Mouse (Mus musculus): ENCODE data around the gene D6Ertd527e.

The D6Ertd527e gene

GRCm38 (mm10) chr6:87147921-87148320 lies 43.4 kb downstream of the D6Ertd527e start:
- no peak for DNase-seq (ENCODE audit: extremely low spot score, low read depth, low spot score)

- no peak for DNase-seq (ENCODE audit: extremely low spot score, low read depth, low spot score)
Observed at GRCm38 (mm10) chr6:87150471-87150870, 45.9 kb downstream of the D6Ertd527e start.

- DNase-seq (ENCODE audit: extremely low spot score, low read depth, low spot score) = no peak
Observed at GRCm38 (mm10) chr6:87151427-87151826, 46.9 kb downstream of the D6Ertd527e start.

DNA sequence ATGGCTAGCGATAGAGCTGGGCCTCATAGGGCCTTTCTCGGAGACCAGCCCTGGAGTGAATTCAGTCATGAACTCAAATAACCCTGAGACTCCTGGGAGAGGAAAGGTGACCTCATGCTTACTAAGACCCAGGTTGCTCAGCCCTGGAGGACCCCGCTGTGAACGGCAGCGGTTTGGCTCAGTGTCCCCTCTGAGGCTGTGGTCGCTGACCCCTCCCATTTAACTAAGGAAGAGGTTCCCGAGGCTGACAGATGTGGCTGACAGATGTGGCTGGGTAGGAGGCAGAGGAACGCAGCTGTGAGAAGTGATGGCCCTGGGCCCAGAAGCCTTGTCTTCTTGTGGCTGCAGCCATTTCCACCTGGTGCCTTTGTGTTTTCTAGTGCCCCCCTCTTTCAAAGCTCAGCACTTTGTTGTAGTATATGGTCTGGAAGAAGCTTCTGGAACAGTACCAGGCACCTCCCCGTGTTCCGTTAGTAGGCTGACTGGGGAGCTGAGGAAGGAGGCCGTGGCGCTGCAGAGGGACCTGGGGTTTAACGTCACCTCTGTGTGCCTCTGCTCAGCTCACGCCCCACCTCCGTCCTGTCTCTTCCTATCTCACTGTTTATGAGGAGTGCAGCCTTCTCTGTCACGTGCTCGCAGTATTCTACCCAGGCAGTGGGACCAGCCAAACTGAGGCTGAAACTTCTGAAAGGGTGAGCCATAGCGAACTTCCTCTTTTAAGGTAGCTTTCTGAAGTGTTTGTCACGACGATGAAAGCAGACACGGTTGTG lies 48.1 kb downstream of the D6Ertd527e start:
- no peak for DNase-seq (ENCODE audit: extremely low spot score, low read depth, low spot score)

GRCm38 (mm10) chr6:87153231-87153580 lies 48.7 kb downstream of the D6Ertd527e start:
- DNase-seq (ENCODE audit: extremely low spot score, low read depth, low spot score) = no peak

- no peak for DNase-seq (ENCODE audit: extremely low spot score, low read depth, low spot score)
Observed at GRCm38 (mm10) chr6:87153836-87154235, 49.3 kb downstream of the D6Ertd527e start.

DNA sequence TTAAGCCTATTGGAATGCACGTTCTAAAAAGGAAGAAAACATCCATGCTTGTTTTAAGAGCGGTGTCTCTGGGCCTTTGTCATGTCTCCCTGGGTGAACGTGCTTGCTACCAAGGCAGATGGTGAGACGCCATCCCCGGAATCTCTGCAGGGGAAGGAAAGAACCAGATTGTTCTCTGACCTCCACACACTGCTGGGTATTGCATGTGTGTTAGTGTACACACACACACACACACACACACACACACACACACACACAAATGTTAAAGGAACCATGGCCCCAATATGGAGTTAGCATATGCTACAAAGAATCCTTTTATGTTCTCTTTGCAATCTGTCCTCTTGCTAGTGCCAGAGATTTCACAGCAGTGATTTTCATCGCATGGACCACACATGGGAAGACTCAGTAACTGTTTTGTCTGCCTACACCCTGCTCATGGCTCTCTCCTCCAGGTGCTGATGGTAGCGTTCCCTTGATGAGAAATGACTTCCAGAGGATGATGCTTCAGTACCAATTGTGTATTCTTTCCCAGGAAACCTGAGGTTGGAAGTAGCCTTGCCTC lies 53.6 kb downstream of the D6Ertd527e start:
- no peak for DNase-seq (ENCODE audit: extremely low spot score, low read depth, low spot score)

DNA sequence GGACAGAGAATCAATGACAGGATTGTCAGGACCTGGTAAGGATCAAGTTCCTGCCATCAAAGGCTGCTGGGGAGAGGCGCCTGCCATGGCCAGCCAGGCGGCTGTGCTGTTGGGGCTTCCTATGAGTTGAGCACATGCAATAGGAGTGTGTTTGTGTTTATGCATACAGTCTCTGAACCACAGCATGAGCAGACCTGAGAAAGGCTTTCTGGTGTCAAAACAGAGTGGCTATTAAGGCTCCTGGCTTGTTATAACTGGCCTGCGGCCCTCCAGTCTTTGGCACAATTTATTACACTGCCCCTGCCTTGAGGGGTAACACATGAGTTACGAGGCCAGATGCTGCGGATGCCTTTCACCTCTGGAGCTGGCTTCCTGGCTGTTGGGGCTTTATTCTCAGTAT lies 55.6 kb downstream of the D6Ertd527e start:
- peak; percentile 52 for DNase-seq (ENCODE audit: extremely low spot score, low read depth, low spot score)

DNA sequence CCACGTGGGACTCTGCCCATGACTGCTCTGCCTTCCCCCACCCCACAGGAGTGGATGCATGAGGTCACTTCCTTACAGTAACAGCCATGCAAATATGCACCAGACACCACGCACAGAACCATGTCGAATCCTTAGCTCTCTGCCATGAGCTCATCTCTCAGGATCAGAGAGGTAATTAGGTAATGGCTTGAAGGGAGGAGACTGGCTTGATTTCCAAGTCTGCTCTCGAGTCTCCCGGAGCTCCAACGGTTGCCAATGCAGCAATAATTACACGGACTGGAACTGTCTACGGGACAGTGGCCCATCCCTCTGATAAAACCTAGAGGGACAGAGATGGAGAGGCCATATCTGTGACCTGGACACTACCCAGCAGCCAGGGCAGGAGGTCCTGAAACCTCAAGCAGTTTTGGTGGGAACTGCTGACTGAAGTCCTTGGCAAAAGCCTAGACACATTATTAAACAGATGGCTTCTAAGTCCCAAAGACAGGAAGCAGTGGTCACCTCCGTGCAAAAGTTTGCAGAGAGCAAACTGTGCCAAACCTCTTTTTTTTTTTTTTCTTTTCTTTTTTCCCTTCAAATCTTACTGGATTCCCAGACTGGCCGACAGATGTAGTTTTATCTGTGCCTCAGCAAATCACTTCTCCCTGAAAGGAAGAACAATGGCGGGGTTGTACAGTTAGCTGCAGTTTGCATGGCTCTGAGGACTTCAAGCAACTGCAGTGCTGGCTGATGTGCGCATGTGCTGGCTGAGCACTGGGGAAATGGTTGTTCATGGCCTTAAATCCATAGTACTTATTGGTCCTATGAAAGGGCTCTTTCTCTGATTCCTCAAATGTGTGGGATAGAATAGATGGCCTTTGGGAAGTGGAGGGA lies 57.1 kb downstream of the D6Ertd527e start:
- no peak for DNase-seq (ENCODE audit: extremely low spot score, low read depth, low spot score)
